Mouse (Mus musculus): ENCODE results near the gene Kirrel3. TPM values are rescaled to one million over a fixed set of nuclear protein-coding genes. Genes with fewer than 3 reads are reported as not detected.

The Kirrel3 gene
- polyA plus RNA-seq, 1 experiment from 2014 or later: 50.5 TPM

- WGBS: 87% methylated on average over 20 of the region's 20 CpGs
- no peak for ATAC-seq (replicated peaks)
- no peaks in the 10 kb centered on the region for H3K9me3 ChIP-seq
Measured at GRCm38 (mm10) chr9:34520234-34520950, 34.7 kb downstream of the Kirrel3 start.

GRCm38 (mm10) chr9:34525695-34526094, 40.0 kb downstream of the Kirrel3 start:
- Histone ChIP-seq H3K27ac (no peak overlapping the region), H3K4me3 (no peak overlapping the region), H3K4me1 (no peaks in the 10 kb centered on the region), H3K36me3 (replicated peaks) (no peaks in the 10 kb centered on the region), H3K9me3 (no peaks in the 10 kb centered on the region), H3K4me2 (no peak overlapping the region), H3K9ac (no peak overlapping the region), H3K27me3 (replicated peaks) (no peaks in the 10 kb centered on the region)
- no peak for ATAC-seq (replicated peaks)
- 87% methylated on average over 2 of the region's 2 CpGs for whole genome bisulfite sequencing

More at GRCm38 (mm10) chr9:34520234-34520950, 34.7 kb downstream of the Kirrel3 start:
- H3K27me3 ChIP-seq (replicated peaks): no peaks in the 10 kb centered on the region
- H3K36me3 ChIP-seq (replicated peaks): no peaks in the 10 kb centered on the region
- no peak overlapping the region for H3K27ac ChIP-seq
- no peak overlapping the region for H3K9ac ChIP-seq
- no peak overlapping the region for H3K4me3 ChIP-seq
- H3K4me2 ChIP-seq: no peak overlapping the region
- H3K4me1 ChIP-seq: no peaks in the 10 kb centered on the region

GRCm38 (mm10) chr9:34538591-34539335, 53.1 kb downstream of the Kirrel3 start:
- ATAC-seq (replicated peaks): no peak
- Histone ChIP-seq H3K27me3 (replicated peaks) (no peaks in the 10 kb centered on the region), H3K4me2 (no peak overlapping the region), H3K27ac (no peak overlapping the region), H3K4me1 (no peaks in the 10 kb centered on the region), H3K9me3 (no peaks in the 10 kb centered on the region), H3K36me3 (replicated peaks) (no peaks in the 10 kb centered on the region), H3K9ac (no peak overlapping the region), H3K4me3 (no peak overlapping the region)
- 79% methylated on average over 7 of the region's 7 CpGs for WGBS

- H3K9me3 ChIP-seq: no peaks in the 10 kb centered on the region
- no peak for ATAC-seq (replicated peaks)
- no peak overlapping the region for H3K4me3 ChIP-seq
- no peak overlapping the region for H3K9ac ChIP-seq
- no peak overlapping the region for H3K27ac ChIP-seq
- H3K27me3 ChIP-seq (replicated peaks): no peaks in the 10 kb centered on the region
- H3K4me2 ChIP-seq: no peak overlapping the region
- H3K36me3 ChIP-seq (replicated peaks): no peaks in the 10 kb centered on the region
- no peaks in the 10 kb centered on the region for H3K4me1 ChIP-seq
- WGBS: 77% methylated on average over 2 of the region's 2 CpGs
Measured at GRCm38 (mm10) chr9:34541908-34542307, 56.2 kb downstream of the Kirrel3 start.

- ATAC-seq (replicated peaks): 0 out of 2 replicates have a peak, but pooled peaks have one; percentile 28
- WGBS: 22% methylated on average over 2 of the region's 2 CpGs
- peaks cover 49% of the 10 kb centered on the region for H3K4me1 ChIP-seq
- H3K4me3 ChIP-seq: no peak overlapping the region
- H3K4me2 ChIP-seq: no peak overlapping the region
- H3K9ac ChIP-seq: no peak overlapping the region
- H3K27me3 ChIP-seq (replicated peaks): no peaks in the 10 kb centered on the region
- H3K36me3 ChIP-seq (replicated peaks): no peaks in the 10 kb centered on the region
- peak overlapping the region; percentile 52; the same call in 1 of the 2 replicates for H3K27ac ChIP-seq
- H3K9me3 ChIP-seq: no peaks in the 10 kb centered on the region
Measured at GRCm38 (mm10) chr9:34555699-34556098, 70.0 kb downstream of the Kirrel3 start.

- peak; percentile 79 for ATAC-seq (replicated peaks)
- whole genome bisulfite sequencing: 27% methylated on average over 5 of the region's 5 CpGs
- H3K4me1 ChIP-seq: peaks cover 49% of the 10 kb centered on the region
Measured at GRCm38 (mm10) chr9:34557846-34558245, 72.2 kb downstream of the Kirrel3 start.

GRCm38 (mm10) chr9:34558291-34558899, 72.7 kb downstream of the Kirrel3 start:
- H3K4me3 ChIP-seq: no peak overlapping the region
- H3K9me3 ChIP-seq: no peaks in the 10 kb centered on the region
- WGBS: 17% methylated on average over 8 of the region's 8 CpGs
- no peaks in the 10 kb centered on the region for H3K27me3 ChIP-seq (replicated peaks)
- peak overlapping the region; percentile 17; the same call in 1 of the 2 replicates for H3K4me2 ChIP-seq
- ATAC-seq (replicated peaks): peak; percentile 67
- no peak overlapping the region for H3K9ac ChIP-seq
- no peaks in the 10 kb centered on the region for H3K36me3 ChIP-seq (replicated peaks)
- peak overlapping the region; percentile 66 for H3K27ac ChIP-seq
- H3K4me1 ChIP-seq: peaks cover 49% of the 10 kb centered on the region

More at GRCm38 (mm10) chr9:34557846-34558245, 72.2 kb downstream of the Kirrel3 start:
- Histone ChIP-seq H3K4me3 (no peak overlapping the region), H3K27ac (peak overlapping the region; percentile 66), H3K27me3 (replicated peaks) (no peaks in the 10 kb centered on the region), H3K9ac (no peak overlapping the region), H3K36me3 (replicated peaks) (no peaks in the 10 kb centered on the region), H3K9me3 (no peaks in the 10 kb centered on the region), H3K4me2 (no peak overlapping the region)

- Histone ChIP-seq H3K9me3 (no peaks in the 10 kb centered on the region), H3K4me3 (no peak overlapping the region), H3K4me2 (no peak overlapping the region), H3K27ac (peak overlapping the region; percentile 66), H3K36me3 (replicated peaks) (no peaks in the 10 kb centered on the region), H3K9ac (no peak overlapping the region), H3K27me3 (replicated peaks) (no peaks in the 10 kb centered on the region), H3K4me1 (peaks cover 49% of the 10 kb centered on the region)
- WGBS: 84% methylated on average over 9 of the region's 9 CpGs
- no peak for ATAC-seq (replicated peaks)
Measured at GRCm38 (mm10) chr9:34559102-34559501, 73.4 kb downstream of the Kirrel3 start.

GRCm38 (mm10) chr9:34561281-34561680, 75.6 kb downstream of the Kirrel3 start:
- H3K9me3 ChIP-seq: no peaks in the 10 kb centered on the region
- no peak for ATAC-seq (replicated peaks)

GRCm38 (mm10) chr9:34562437-34563000, 76.8 kb downstream of the Kirrel3 start:
- Histone ChIP-seq H3K27ac (no peak overlapping the region), H3K9ac (no peak overlapping the region), H3K36me3 (replicated peaks) (no peaks in the 10 kb centered on the region), H3K4me2 (no peak overlapping the region), H3K4me3 (no peak overlapping the region), H3K27me3 (replicated peaks) (no peaks in the 10 kb centered on the region), H3K4me1 (peaks cover 29% of the 10 kb centered on the region), H3K9me3 (no peaks in the 10 kb centered on the region)
- 72% methylated on average over 9 of the region's 9 CpGs for WGBS
- no peak for ATAC-seq (replicated peaks)

More at GRCm38 (mm10) chr9:34561281-34561680, 75.6 kb downstream of the Kirrel3 start:
- no peak overlapping the region for H3K4me2 ChIP-seq
- H3K4me3 ChIP-seq: no peak overlapping the region
- H3K27ac ChIP-seq: no peak overlapping the region
- 70% methylated on average over 1 of the region's 1 CpGs for WGBS
- H3K36me3 ChIP-seq (replicated peaks): no peaks in the 10 kb centered on the region
- peaks cover 36% of the 10 kb centered on the region for H3K4me1 ChIP-seq
- no peaks in the 10 kb centered on the region for H3K27me3 ChIP-seq (replicated peaks)
- no peak overlapping the region for H3K9ac ChIP-seq

- WGBS: 85% methylated on average over 4 of the region's 4 CpGs
- Histone ChIP-seq H3K9ac (no peak overlapping the region), H3K4me3 (no peak overlapping the region), H3K4me1 (0 out of 2 replicates have a peak, but pooled peaks cover under 1% of the 10 kb centered on the region), H3K36me3 (replicated peaks) (no peaks in the 10 kb centered on the region), H3K27me3 (replicated peaks) (no peaks in the 10 kb centered on the region), H3K4me2 (no peak overlapping the region), H3K27ac (no peak overlapping the region), H3K9me3 (no peaks in the 10 kb centered on the region)
- no peak for ATAC-seq (replicated peaks)
Measured at GRCm38 (mm10) chr9:34573906-34574305, 88.2 kb downstream of the Kirrel3 start.

GRCm38 (mm10) chr9:34574611-34575010, 88.9 kb downstream of the Kirrel3 start:
- ATAC-seq (replicated peaks): no peak
- Histone ChIP-seq H3K4me3 (no peak overlapping the region), H3K27me3 (replicated peaks) (no peaks in the 10 kb centered on the region)

More at GRCm38 (mm10) chr9:34574611-34575010, 88.9 kb downstream of the Kirrel3 start:
- Histone ChIP-seq H3K4me1 (peaks cover 6% of the 10 kb centered on the region; the same call in 1 of the 2 replicates), H3K9me3 (no peaks in the 10 kb centered on the region), H3K27ac (no peak overlapping the region), H3K36me3 (replicated peaks) (no peaks in the 10 kb centered on the region), H3K4me2 (no peak overlapping the region), H3K9ac (no peak overlapping the region)
- WGBS: 85% methylated on average over 6 of the region's 6 CpGs

Data from midbrain, embryonic 15.5 days (tissue).